Mouse (Mus musculus): ENCODE data around the gene Prtg. TPM values are rescaled to one million over a fixed set of nuclear protein-coding genes. Genes with fewer than 3 reads are reported as not detected.

Prtg gene
- 0.01 TPM in 2 replicates for polyA plus RNA-seq (2012; rRNA removed)

GRCm38 (mm10) chr9:72806731-72807419, at the start of gene Prtg:
TSS of gene Prtg (plus strand) at chr9:72806874.

GRCm38 (mm10) chr9:72925021-72925934, 118.6 kb downstream of the Prtg start, which contains the start of gene Pygo1:
TSS of gene Pygo1 (plus strand) at chr9:72925645.

GRCm38 (mm10) chr9:72958521-72959450, 152.1 kb downstream of the Prtg start, which contains the start of the genes Dyx1c1 and Gm44503:
TSS of gene Dyx1c1 (plus strand) at chr9:72958785.
TSS of gene Gm44503 (plus strand) at chr9:72958852.

Other genes with a start within 250 kb of the Prtg start
- 19.7 and 34.5 TPM in 2 replicates for gene Nedd4, start 144.5 kb upstream of the Prtg start, polyA plus RNA-seq (2012; rRNA removed)
- 0.09 and 0.11 TPM in 2 replicates for gene Pygo1, start 118.8 kb downstream of the Prtg start, polyA plus RNA-seq (2012; rRNA removed)
- 0.08 TPM in 1 of 2 replicates, not detected in the other for gene Dyx1c1, start 151.9 kb downstream of the Prtg start, polyA plus RNA-seq (2012; rRNA removed)
- 0.02 TPM in 1 of 2 replicates, not detected in the other for gene Gm44503, start 152.0 kb downstream of the Prtg start, polyA plus RNA-seq (2012; rRNA removed)
- gene Ccpg1os, start 178.5 kb downstream of the Prtg start, polyA plus RNA-seq (2012; rRNA removed): 3.1 and 3.8 TPM in 2 replicates
- gene Ccpg1, start 178.6 kb downstream of the Prtg start, polyA plus RNA-seq (2012; rRNA removed): 2.0 and 3.0 TPM in 2 replicates
- 2.3 and 3.5 TPM in 2 replicates for gene Pigb, start 233.5 kb downstream of the Prtg start, polyA plus RNA-seq (2012; rRNA removed)
- gene Rab27a, start 238.0 kb downstream of the Prtg start, polyA plus RNA-seq (2012; rRNA removed): 11.3 and 14.0 TPM in 2 replicates

All from stomach, adult 2 months (tissue).